Mouse (Mus musculus) G1E (cell line): ENCODE results near the gene Myo1c. TPM values are rescaled to one million over a fixed set of nuclear protein-coding genes. Genes with fewer than 3 reads are reported as not detected.

Source experiments
- ATAC-seq: 2 replicates; pipeline ENCODE4 v1.8.0; 2016; ENCODE audit warnings: mild to moderate bottlenecking; ENCODE audit not compliant: insufficient number of reproducible peaks, poor library complexity, low FRiP score, severe bottlenecking; ENCODE audit errors: extremely low read depth
- DNase-seq: peaks from one replicate; pipeline ENCODE4 v3.0.0; 2012; ENCODE audit warnings: low spot score
- H3K27me3 ChIP-seq: 2 replicates; pipeline ENCODE4 v1.6.1; 2012; ENCODE audit warnings: mild to moderate bottlenecking, low read length, inconsistent platforms; ENCODE audit not compliant: insufficient read depth
- H3K36me3 ChIP-seq: replicated peaks from 2 replicates; pipeline ENCODE3; 2012; ENCODE audit warnings: mild to moderate bottlenecking, inconsistent platforms
- H3K4me1 ChIP-seq: 2 replicates; pipeline ENCODE4 v1.6.1; 2012; ENCODE audit warnings: low read depth, low read length, inconsistent platforms, mixed read lengths; ENCODE audit not compliant: insufficient read depth
- H3K4me3 ChIP-seq: 2 replicates; pipeline ENCODE4 v1.5.1; 2012; ENCODE audit warnings: low read depth, mild to moderate bottlenecking, inconsistent platforms, low read length, moderate library complexity, mixed read lengths
- H3K9me3 ChIP-seq: replicated peaks from 2 replicates; pipeline ENCODE4 v1.6.1; 2012; ENCODE audit warnings: inconsistent platforms
- CTCF ChIP-seq: IDR thresholded peaks from 2 replicates; pipeline ENCODE4 v1.5.1; 2012; ENCODE audit warnings: low read depth, low read length, inconsistent platforms, mixed read lengths
- GATA1 ChIP-seq: IDR thresholded peaks from 2 replicates; pipeline ENCODE4 v1.6.1; 2012; ENCODE audit warnings: borderline replicate concordance, low read length, inconsistent platforms, mixed read lengths
- GATA2 ChIP-seq: IDR thresholded peaks from 2 replicates; pipeline ENCODE4 v1.6.1; 2012; ENCODE audit warnings: low read depth, low read length, inconsistent platforms, borderline replicate concordance
- POLR2AphosphoS5 ChIP-seq: IDR thresholded peaks from 2 replicates; pipeline ENCODE4 v1.6.1; 2012; ENCODE audit warnings: low read depth, low read length, inconsistent platforms; ENCODE audit not compliant: insufficient replicate concordance
- TAL1 ChIP-seq: conservative IDR thresholded peaks from 2 replicates; pipeline ENCODE4 v1.6.1; 2012; ENCODE audit warnings: low read depth, low read length, inconsistent platforms, mixed read lengths
- polyA plus RNA-seq: library from polyadenylated mRNA; stranded (reverse); fragments of >175 nt; gene quantifications from 2 replicates; pipeline ENCODE4 v1.2.3, GENCODE M21; 2012
- total RNA-seq, 2 experiments: library from RNA; stranded (forward) in 1 of 2; stranded (reverse) in 1 of 2; fragments of 200-1000 nt in 1 of 2; fragments of >200 nt in 1 of 2; fragmentation: Nextera tagmentation in 1 of 2; gene quantifications; 2 replicates each; pipeline ENCODE4 v1.2.3; 2014 to 2017

Myo1c gene
- total and polyA plus RNA-seq, 3 experiments, result 24.0 to 38.6 (median 35.0) TPM

DNA sequence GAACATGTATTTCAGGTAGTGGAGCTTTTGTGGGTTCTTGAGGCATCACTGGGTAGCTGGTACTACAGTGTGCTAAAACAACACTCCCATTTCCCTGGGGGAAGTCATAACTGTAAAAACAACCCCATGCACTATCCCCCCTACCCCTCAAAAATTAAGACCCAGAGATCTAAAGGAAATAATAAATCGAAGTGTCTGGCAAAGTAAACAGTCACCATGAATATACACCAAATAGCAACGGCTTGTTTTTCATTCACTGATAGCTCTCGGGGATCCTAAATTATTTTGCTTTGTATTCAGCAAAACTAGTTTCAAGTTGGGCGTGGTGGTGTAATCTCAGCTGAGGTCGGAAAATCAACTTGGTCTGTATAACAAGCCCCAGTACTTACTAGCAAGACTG lies 20.2 kb upstream of the Myo1c start:
- Histone ChIP-seq H3K4me1 (peaks cover 26% of the 10 kb centered on the region), H3K27me3 (no peaks in the 10 kb centered on the region), H3K9me3 (no peaks in the 10 kb centered on the region), H3K4me3 (peak overlapping the region; percentile 91), H3K36me3 (peaks cover 68% of the 10 kb centered on the region)
- TF ChIP-seq TAL1 (no peak), POLR2AphosphoS5 (no peak; the same call in 1 of the 2 replicates), GATA2 (no peak), CTCF (no peak), GATA1 (no peak)
- no peak for ATAC-seq
- DNase-seq, result no peak

DNA sequence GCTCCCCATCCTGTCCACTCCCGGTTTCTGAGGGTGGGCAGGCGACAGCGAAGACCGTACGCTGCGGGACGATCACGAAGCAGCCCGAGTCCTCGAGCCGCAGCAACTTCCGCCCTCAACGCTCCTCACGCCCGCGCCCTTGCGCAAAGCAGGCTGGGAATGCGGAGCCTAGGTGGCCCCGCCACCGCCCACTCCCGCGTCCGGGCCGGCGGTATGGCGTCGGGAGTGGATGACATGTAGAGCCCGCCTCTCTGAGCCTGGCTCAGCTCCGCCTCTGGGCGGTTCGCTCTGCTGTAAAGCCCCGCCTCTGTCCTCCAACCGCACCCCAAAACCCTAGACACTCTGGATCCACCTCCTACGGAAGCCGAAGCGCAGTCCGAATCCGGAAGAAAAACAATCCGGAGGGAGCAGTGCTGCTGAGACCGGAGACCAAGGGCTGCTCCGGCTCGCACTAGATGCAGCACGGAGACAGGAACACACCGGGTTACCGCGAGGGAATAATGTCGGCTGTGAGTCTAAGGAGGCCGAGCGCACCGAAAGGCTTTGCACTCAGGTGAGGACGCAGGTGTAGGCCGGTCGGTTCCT lies 19.6 kb upstream of the Myo1c start, which contains the start of gene Inpp5k:
Gene Inpp5k (plus strand): TSS at position 344 of the 585 bp plus-strand sequence.
- Histone ChIP-seq H3K9me3 (no peaks in the 10 kb centered on the region), H3K27me3 (no peaks in the 10 kb centered on the region), H3K4me3 (peak within 1 kb of the TSS; percentile 91), H3K36me3 (peaks cover 68% of the 10 kb centered on the region), H3K4me1 (peaks cover 26% of the 10 kb centered on the region)
- TF ChIP-seq GATA1 (no peak), POLR2AphosphoS5 (0 out of 2 replicates have a peak, but pooled peaks have one; percentile 24)
- ATAC-seq, result peak; percentile 98
- peak; percentile 95 for DNase-seq

DNA sequence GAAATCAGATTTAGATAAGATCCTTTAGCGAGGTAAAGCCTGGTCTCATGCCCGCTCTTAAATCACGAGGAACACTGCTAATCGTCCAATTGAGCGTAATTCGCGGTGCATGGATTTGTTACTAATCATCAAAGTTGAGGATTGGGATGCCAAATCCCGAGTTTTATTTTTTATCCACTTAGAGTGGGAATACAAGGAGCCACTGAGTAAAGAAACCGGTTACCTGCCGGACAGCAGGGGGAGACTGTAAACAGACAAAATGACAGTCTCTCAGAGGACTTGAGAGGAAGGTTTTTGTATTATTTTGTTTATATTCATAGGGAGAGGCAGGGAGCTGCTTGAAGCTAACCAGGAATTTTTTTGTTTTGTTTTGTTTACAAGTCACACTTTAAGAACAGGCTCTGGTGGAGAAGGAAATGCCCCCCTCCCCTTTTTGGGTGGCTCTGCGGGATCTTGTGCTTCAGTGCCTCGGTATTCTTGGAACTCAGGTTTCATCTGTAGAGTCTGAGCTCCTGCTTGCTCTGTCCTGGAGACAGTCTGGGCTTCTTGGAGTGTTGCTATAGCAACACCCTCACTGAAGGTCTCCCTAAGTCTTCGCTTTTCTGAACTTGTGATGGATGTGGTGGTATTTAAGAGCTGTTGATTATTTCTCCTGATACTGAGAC lies 18.6 kb upstream of the Myo1c start:
- TF ChIP-seq GATA2 (no peak), CTCF (no peak), GATA1 (no peak), TAL1 (no peak)
- Histone ChIP-seq H3K4me1 (peaks cover 26% of the 10 kb centered on the region), H3K36me3 (peaks cover 68% of the 10 kb centered on the region), H3K27me3 (no peaks in the 10 kb centered on the region), H3K9me3 (no peaks in the 10 kb centered on the region), H3K4me3 (peak overlapping the region; percentile 91)
- ATAC-seq (no peak), DNase-seq (no peak)

DNA sequence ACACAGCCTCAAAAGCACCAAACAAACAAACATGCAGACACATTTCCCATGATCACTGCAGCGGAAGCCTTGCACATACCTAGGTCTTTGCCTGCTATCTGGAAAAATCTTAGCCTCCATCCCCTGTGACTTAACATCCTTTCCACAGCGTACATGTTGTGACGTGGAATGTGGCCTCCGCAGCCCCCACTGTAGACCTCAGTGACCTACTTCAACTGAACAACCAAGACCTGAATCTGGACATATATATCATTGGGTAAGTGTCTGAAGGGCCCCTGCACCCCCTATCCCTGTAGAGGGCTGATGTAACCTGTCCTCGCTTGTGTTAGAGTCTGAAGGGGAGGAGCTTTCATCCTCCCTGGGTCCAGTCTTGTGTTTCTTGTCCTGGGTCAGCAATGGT lies 17.4 kb upstream of the Myo1c start:
- Histone ChIP-seq H3K4me1 (peaks cover 26% of the 10 kb centered on the region), H3K36me3 (peaks cover 68% of the 10 kb centered on the region), H3K4me3 (no peak overlapping the region), H3K9me3 (no peaks in the 10 kb centered on the region), H3K27me3 (no peaks in the 10 kb centered on the region)
- no peak for ATAC-seq
- DNase-seq, result no peak
- TF ChIP-seq POLR2AphosphoS5 (no peak), TAL1 (no peak), CTCF (no peak), GATA1 (no peak), GATA2 (no peak)

DNA sequence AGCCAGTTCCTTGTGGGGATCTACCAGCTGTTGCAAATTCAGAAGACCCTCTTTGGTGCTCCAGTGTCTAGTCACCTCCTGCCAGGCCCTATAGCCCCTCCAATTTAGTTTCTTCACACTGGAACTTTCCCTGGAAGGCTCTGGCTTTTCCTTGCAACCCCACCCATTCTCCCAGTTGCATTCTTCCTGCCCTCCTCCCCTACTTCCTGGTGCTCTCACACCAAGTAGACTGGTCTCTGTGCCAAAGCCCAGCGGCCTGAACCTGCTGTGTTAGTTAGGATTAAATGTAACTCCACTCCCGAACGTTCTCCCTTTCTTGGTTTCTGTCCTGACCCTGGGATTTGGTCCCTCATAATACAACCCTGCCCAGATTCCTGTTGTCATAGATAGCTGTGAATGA lies 15.5 kb upstream of the Myo1c start:
- Histone ChIP-seq H3K27me3 (no peaks in the 10 kb centered on the region), H3K36me3 (peaks cover 68% of the 10 kb centered on the region), H3K4me1 (peaks cover 21% of the 10 kb centered on the region), H3K9me3 (no peaks in the 10 kb centered on the region), H3K4me3 (no peak overlapping the region)
- DNase-seq, result no peak
- TF ChIP-seq POLR2AphosphoS5, result no peak
- no peak for TF ChIP-seq CTCF
- TF ChIP-seq GATA2, result no peak
- no peak for TF ChIP-seq TAL1
- no peak for TF ChIP-seq GATA1
- ATAC-seq, result no peak

DNA sequence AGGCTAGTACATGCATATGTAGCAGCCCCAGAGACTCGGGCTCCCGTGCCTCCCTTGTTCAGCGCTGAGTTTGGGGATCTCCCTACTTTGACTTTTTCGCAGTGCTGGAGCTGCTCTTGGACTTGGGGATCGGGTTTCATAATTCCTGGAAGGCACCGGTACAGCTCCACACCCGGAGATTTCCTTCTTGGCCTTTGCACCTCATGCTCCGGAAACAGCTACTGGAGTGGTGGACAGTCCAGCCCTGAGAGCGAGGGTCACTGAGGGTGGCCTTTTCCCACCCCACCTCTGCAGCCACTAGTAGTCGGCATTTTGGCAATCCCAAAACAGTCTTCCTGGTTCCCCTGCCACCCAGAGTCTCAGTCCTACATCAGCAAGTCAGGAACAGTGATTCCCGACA lies 15.0 kb upstream of the Myo1c start:
- Histone ChIP-seq H3K36me3 (peaks cover 71% of the 10 kb centered on the region), H3K27me3 (no peaks in the 10 kb centered on the region), H3K9me3 (no peaks in the 10 kb centered on the region), H3K4me1 (peaks cover 16% of the 10 kb centered on the region), H3K4me3 (no peak overlapping the region)
- TF ChIP-seq POLR2AphosphoS5 (no peak), CTCF (no peak), GATA1 (no peak), GATA2 (no peak), TAL1 (no peak)
- ATAC-seq, result no peak
- DNase-seq, result no peak

DNA sequence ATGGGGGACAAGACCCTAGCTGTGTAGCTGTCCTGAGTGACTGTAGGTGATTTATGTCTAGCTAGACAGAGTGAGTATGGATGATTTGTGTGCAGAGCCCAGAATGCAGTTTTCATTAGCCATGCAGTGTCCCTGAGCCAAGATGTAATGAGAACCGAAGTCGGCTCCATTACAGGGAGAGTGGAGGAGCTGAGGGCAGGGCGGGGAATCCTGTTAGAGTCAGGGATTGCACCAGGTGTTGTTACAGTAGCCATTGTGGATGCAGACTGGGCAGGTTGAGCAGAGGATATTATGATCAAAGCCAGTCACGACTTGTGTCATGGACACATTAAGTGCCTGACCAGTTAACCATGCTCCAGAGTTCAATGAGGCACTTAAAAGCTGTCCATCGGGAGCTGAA lies 7.0 kb upstream of the Myo1c start:
- ATAC-seq (no peak), DNase-seq (no peak)
- Histone ChIP-seq H3K27me3 (no peaks in the 10 kb centered on the region), H3K4me3 (no peak overlapping the region), H3K36me3 (peaks cover 79% of the 10 kb centered on the region), H3K4me1 (no peaks in the 10 kb centered on the region), H3K9me3 (no peaks in the 10 kb centered on the region)
- TF ChIP-seq POLR2AphosphoS5 (no peak), CTCF (no peak), TAL1 (no peak), GATA1 (no peak), GATA2 (no peak)
